Mouse (Mus musculus): ENCODE measurements around the gene Cadm1.

Gene Cadm1

DNA sequence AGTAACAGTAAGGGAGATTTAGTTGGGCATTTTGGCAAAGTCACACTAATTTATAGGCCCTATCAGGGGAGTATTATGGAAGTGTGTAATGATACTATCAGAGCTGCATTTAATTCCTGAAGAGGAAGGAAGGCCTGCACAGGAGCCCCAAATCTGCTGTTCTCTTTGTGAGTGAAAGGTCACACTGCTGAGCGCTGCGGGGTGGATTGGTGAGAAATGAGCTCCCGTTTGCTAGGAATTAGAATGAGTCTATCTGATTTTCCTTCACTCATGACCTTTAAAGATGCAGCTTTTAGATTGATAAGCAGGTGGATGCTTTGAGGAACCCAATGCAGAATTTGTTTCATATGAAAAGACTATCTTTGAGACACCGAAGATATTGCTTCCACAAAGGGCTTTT is 208.8 kb downstream of the Cadm1 start:
- no peak for DNase-seq (ENCODE audit: low spot score in 2 of 2)

DNA sequence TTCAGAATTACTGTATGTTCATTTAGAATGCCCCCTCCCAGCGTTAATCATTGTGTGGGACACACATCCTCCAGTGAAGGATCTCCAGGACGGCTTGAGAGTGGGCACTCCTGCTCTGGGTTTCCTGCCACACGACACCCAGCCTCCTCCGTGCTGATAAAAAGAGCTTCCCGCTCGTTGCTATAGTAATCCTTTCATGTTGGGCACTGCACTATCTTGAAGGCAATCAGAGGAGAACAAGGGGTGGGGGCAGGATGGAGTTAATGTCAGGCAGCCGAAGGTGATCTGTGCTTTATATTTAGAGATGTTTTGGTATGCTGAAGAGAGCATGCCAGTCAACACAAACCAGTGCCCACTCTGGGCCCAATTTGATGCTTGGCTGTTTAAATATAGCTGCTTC is 209.3 kb downstream of the Cadm1 start:
- DNase-seq (ENCODE audit: low spot score in 2 of 2), result peak; percentile 50 to 76

DNA sequence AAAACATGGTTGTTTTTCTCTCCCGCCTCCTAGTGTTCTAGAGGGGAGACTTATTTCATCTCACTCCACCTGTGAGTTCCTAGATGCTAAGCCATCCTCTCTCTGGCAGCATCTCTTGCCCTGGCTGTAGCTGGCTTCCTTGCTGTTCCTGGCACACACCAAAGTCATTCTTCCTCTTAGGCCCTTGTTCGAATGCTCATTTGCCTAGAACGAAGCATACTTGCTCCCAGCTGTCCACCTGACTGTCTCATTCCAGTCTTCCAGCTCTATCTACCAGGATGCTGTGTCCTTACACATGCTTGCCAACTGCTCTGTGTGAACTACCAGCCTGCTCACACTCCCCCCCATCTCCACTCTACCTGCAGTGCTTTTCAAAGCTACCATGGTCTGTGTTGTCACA is 211.8 kb downstream of the Cadm1 start:
- DNase-seq (ENCODE audit: low spot score in 2 of 2), result no peak

DNA sequence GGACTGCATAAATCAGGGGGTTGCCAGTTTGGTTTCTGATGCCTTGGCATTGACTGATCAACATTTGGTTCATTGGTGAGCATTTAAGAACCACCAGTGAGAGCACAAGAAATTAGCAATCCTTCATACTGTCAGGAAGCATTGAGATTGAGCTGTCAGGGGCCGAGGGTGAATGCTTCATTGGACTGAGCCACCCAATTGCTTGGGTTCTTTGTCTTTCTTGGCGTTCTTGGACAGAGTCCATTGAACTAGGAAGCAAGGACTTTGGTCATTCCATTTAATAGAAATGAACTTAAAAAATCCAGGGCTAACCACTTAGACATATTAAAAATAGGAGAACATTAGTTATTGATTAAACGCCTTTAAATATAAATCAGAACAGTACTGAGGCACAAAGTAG is 214.9 kb downstream of the Cadm1 start:
- DNase-seq (ENCODE audit: low spot score in 2 of 2), result no peak

DNA sequence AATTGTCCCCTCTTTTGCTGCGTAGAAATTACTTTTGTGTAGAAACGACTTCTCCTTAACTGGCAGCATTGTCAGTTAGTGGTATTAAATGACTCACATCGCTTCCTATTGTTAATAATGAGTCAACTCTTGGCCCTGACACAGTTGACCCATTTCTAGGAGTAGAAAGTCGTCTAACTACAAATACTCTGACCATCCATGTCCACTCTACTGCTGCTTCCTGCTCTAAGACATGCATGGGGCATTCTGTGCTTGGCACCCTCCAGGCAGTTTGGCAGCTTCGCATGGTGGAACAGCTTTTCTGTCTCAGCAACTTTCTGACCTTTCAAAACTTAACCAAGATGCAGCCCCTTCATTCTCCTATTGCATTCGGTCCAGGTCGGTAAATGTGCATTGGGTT is 215.7 kb downstream of the Cadm1 start:
- DNase-seq (ENCODE audit: low spot score in 2 of 2), result no peak

DNA sequence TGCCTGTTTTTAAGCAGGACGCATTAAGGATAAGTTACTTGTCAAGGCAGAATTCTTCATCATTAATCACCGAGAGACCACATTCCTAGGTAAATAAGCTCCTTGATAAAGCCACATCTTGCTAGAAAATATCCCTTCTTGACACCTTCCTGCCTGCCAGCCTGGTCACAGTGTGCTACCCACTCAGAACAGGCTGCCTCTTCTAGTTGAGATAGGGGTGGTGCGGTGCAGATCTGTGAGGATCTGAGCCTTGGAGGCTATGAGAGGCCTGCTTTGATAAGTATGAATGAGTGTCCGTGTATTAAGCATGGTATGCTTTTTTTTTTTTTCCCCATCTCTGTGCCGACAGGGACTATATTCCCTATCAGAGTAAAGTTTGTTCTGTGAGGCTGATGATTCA is 219.2 kb downstream of the Cadm1 start:
- no peak for DNase-seq (ENCODE audit: low spot score in 2 of 2)

DNA sequence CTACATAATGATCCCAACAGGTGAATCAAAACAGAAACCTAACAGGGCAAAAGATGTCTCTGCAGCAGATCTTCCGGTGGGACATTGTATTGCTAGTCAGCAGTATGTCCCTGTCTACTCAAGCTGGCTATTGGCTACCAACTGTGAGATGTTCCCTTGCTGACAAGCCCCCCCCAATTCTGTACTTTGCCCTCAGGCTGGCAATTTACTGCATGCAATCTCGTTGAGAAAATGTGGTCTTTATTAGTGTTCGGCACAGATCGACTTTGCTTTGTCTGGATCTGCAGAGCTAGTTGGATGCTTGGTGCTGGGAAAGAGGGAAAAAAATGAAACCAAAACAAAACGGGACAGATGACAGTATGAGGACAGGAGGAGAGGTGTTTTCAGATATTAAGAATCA is 222.5 kb downstream of the Cadm1 start:
- DNase-seq (ENCODE audit: low spot score in 2 of 2), result no peak

DNA sequence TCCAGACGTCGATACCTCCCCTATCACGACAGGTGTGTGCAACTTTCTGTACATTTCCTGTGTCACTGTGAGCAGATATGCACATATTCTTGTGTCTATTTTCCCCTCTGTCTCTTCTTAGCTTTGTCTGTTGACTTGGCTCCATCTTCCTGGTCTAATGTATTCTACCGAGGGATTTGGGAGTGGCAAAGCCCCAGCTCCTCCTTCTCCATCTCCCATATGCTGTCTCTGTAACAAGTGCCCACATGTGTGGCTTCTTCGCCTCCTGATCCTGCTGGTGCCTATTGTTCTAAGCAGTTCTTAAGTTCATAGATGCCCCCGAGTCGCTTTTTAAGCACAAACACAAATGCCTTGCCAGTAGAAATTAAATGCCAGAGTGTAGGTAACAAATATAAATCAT is 223.2 kb downstream of the Cadm1 start:
- DNase-seq (ENCODE audit: low spot score in 2 of 2), result no peak

DNA sequence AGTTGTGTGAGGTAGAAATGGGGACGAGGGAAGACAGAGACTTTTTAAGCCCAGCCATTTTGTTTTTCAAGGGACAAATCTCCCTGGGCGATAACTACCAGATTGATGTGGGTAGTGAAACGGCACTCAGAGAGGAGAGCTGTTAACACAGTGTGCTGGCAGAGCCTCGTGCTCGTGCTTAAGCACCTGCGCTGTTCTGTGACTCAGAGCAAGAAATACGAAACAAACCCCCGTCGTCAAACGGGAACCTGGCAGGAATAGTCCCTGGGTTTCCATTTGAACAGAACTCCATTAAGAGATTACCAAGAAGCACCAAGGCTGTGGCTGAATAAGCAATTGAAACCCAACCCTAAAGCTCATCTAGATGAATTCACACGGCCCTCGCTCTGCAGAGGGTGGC is 225.1 kb downstream of the Cadm1 start:
- DNase-seq (ENCODE audit: low spot score in 2 of 2), result peak; percentile 58 to 74

DNA sequence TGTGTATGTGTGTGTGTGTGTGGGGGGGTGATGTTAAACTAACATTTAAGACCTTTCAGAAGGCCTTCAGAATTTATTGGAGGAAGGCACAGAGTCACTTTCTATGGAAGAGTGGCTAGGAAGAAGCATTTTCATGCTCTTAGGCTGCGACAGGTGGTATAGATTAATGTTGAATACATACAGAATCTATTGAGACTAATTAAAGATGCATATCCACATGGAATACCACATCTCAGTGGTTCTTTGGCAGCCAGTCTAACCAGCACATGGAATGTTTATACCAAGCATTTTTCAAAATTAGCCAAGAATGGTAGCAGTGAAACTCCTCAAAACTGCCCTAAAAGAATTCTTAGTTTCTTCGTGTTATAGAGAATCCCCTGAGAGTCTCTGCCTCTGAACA is 227.8 kb downstream of the Cadm1 start:
- DNase-seq (ENCODE audit: low spot score in 2 of 2), result no peak

DNA sequence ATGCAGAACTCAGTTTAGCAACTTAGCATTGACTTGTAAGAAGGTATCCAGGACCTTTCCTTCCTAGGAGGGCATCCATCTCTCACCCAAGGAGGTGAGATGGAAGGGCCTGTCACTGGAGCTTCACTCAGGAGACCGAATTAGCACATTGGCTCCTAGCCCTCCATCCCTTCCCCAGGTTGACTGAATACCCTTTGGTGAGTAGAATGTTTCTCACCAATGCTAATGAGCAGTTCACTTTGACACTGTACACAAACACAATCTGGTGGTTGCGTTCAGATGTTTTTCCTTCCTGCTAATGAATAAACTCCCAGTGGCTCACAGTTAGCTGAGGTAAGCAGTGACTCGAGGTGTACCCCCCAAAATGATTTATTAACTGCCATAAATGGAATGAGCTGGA is 228.3 kb downstream of the Cadm1 start:
- no peak for DNase-seq (ENCODE audit: low spot score in 2 of 2)

DNA sequence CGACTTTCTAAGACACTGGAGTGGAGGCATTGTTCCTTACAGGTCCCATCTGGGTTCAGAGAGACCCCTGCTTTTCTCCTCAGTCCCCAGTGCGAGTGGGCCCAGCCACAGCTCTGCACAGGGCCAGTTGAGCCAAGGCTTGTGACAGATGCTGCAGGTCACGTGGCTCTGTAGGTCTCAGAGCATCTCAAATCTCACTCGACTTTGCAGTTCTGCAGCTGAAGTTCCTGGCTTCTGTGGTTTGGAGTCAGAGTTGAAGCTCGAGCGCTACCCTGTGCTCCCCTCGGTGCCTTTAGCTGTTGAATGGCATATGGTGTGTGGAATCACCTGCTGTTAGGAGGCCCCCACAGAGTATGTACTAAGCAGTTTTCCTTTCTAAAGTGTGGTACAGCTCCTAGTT is 229.8 kb downstream of the Cadm1 start:
- no peak for DNase-seq (ENCODE audit: low spot score in 2 of 2)

DNA sequence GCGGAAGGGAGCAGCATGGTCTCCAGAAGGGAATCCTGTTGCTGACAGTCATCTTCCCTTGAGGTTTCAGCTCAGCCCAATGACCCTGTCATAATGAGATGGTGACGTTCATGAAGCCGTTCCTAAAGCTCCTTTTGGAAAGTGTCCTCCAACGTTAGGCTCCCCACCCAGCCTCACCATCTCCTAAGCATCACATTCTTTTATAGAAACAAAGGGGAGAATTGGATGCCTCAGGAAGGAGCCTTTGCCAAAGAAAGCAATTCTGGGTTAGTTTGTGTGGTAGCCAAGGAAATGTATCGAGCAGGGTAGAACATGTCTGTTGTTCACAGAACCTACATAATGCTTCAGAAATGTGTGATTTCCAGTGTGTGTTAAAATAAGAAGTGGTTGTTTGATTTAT is 231.6 kb downstream of the Cadm1 start:
- no peak for DNase-seq (ENCODE audit: low spot score in 2 of 2)

DNA sequence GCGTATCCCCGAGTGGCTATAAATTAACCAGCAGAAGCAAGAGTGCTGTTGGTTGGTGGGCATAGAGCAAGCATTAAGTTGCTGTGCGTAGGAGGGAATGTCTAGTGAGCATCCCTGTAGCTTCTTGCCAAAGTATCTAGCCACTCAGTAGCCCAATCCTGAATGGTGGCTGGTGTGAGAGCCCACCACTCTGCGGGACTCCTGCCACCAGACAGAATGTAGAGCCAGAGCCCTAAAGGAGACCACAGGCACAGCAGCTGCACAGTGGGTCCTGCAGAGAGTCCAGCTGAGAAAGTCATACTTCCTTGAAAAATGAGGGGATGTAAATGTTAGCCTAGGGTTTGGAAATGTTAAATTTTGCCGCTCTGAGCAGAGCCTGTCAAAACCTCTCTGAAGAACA is 232.9 kb downstream of the Cadm1 start:
- DNase-seq (ENCODE audit: low spot score in 2 of 2), result no peak

DNA sequence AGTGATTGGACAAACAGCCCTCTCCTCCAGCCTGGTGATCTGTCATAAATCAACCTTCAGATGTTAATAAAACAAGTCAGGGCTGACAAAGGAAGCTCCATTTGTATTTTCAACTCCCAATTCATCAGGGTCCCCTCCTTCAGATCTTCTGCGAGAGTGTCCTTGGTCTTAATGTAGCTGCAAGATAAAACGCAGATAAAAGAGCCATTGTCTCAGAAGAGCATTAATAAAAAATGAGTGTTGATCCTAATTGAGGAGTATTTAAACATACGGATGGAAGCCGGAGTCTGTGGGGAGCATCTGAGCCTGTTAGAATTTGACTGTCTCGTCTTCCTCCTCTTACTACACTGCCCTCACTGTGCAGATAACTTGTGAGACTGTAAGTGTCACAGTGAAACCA is 234.9 kb downstream of the Cadm1 start:
- no peak for DNase-seq (ENCODE audit: low spot score in 2 of 2)

DNA sequence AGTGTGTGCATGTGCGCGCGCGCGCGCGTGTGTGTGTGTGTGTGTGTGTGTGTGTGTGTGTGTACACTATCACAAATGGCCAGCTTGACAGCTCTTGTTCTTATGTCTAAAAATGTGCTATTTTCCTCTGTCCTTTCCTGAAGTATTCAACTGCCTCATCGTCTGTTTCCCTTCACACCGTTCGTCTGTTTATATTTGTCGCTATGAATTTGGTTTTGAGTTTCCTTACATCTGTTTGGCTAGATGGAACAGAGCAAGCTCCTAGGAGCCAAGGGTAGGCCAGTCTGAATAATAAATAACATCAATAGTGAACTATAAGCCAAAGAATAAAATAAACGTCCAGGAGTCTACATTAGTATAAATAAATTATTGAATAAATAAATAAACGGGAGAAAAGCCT is 235.3 kb downstream of the Cadm1 start:
- DNase-seq (ENCODE audit: low spot score in 2 of 2), result no peak

DNA sequence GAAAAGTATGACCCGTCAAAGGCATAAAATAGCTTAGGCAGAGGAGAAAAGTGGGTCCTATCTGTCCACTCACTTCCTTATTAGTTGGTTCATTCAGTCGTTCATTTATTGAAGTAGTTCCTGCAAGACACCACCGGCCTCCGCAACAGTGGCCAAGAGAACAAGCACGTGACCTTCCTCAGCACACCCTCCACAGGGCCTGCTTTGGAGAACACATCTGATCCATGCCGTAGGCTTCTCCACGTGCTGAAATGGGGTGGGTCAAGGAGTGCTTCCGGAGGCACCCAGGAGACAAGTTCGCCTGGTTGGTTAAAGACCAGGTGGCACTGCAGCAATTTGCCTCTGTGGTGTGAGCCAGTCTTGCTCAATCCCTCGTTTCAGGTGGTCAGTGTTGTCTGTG is 236.4 kb downstream of the Cadm1 start:
- no peak for DNase-seq (ENCODE audit: low spot score in 2 of 2)

DNA sequence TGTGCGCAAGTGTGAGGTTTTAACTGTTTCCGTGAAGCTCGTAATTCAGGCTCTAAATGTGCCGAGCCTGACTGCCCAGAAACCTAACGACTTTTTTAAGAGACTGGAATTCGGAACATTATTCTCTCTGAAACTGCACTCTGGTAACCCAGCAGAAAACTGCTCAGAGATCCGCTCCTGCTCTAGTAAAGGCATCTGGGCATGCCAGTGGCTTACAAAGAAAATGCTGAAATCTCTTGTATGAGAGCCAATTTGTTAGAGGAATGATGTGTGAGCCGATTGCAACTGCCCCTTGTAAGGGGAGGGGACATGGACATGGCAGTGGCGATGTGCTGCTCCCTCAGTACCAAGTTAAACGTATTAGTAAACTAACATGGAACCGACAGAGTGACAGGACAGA is 240.9 kb downstream of the Cadm1 start:
- DNase-seq (ENCODE audit: low spot score in 2 of 2), result no peak

DNA sequence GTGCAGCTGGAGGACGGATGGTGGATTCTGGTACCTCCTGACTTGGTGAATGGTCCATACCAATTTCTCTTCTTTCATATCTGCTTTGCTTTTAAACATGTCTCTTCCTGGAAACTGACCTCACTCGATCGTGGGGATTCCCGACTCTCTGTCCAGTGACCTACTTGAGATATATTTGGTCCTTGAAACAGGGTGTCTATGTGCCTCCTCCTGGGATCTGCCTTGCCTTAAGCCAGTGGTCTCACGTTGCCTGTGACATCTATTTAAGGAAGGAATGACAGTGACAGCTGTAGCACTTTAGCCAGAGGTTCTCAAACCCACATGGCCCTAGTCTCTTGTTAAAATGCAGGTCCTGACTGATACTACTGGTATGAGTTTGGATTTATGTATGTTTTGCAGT is 242.0 kb downstream of the Cadm1 start:
- DNase-seq (ENCODE audit: low spot score in 2 of 2), result no peak

DNA sequence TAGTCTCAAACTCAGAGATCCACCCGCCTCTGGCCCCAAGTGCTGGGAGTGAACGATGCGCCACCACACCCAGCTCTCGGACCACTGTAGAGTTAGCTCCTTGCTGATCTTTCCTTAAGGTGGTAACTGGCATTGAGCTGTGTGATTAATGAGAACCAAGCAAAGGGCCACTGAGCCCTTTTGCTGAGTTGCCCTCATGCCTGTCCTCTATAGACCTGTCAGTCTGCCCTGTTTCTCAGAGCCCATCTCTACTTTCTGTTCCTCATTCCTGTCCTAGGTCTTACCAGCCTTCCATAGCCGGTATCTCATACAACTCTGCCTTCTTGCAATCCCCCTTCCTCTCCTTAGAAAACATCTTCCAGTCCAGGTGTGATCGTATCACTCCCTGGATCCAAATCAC is 242.8 kb downstream of the Cadm1 start:
- DNase-seq (ENCODE audit: low spot score in 2 of 2), result no peak

DNA sequence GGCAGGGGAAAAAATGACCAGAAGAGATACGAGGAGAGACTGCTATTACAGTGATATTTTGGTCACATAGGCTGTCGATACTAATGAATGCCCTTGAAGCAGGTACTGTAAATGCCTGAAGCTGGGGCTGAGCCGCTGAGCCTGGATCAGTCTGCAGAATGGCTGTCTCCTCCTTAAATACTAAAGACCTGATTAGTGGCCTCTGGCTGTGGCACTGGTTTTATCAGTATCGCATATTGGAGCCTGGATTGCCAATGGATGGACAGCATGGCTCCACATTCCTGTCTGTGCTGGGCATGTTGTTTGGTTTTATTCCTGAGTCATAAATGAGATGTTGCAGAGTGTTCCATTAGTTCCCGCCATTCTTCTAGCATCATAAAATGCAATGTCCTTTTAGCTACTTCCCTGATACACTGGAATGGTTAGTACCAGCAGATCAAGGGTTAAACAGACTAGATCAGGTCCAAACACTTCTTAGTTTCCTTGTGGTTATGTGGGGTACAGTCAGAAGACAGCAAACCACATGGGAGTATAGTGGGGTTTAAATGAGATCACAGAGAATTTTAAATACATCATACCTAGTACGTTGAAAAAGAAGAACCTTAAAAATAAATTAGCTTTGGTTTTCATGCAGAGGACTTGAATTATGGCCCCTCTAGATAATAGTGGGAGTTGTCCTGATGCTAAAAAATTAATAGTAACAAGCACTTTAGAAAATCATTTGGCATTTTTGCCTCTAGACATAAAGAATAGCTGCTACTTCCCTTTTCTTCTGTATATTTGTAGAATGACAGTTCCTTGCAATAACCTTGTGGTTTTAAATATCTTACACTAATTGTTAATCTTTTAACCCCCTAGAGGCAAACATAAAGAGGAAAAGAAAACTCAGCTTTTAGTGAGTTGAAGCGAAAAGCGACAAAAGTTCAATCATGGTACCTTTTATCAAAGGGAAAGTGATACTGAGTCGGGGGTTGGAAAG is 247.3 kb downstream of the Cadm1 start:
- no peak for DNase-seq (ENCODE audit: low spot score in 2 of 2)

DNA sequence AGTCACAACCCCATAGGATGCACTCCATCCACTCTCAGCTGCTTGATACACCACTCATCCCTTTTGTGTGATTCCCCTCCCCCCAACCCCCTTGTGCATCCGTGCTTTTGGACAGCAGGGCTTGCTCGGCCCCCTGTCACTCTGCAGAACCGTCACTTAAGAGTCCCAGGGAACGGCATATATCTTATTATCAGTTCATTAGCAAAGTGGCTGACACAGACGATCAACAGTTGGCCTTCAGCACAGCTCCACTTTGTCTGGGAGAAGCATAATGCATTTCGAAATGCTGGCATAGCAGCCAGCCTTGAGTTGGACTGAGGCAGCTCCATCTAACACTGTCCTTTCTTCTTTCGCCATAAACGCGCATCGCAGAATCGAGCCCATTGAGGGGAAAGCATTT is 248.5 kb downstream of the Cadm1 start:
- DNase-seq (ENCODE audit: low spot score in 2 of 2), result no peak

DNA sequence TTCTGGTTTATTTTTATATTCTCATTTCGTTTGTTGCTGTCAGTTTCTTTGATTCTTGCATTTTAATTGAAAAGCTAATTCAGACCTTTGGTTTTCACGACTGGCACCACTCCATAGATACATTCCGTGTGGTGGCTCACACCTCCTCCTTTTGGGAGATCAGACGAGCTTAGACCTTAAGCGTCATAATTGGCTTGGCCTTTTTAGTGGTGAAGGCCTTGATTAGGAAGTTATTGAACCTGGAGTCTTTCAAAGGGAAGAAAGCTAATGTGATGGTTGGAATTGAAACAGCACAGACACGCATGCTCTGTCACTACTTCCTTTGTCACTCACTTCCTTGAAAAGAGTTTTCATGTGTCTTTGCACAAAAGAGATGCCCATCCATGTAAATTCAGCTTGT is 249.3 kb downstream of the Cadm1 start:
- no peak for DNase-seq (ENCODE audit: low spot score in 2 of 2)

DNA sequence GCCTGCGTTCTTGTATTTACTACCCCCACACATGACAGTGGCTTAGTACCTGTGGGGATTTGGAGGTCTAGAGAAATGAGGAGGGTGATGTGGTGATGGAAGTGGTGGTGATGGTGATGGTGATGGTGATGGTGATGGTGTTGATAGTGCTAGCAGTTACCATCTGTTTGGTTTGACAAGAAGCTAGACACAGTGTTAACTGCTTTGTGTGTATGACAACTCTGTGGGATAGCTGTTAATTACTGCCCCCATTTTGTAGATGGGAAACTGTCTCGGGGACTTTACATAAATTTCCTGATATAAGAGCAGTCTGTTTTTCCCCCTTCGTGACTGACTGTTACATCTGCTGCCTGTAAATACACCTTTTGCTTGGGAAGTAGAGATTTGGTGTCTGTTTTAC is 256.7 kb downstream of the Cadm1 start:
- no peak for DNase-seq (ENCODE audit: low spot score in 2 of 2)

All from right cerebral cortex, postnatal 10 days (tissue).